Mouse (Mus musculus) granulocyte monocyte progenitor cell, adult 5-6 weeks (primary cell): Measurements from ENCODE around the gene Gm12216. TPM values are rescaled to one million over a fixed set of nuclear protein-coding genes. Genes with fewer than 3 reads are reported as not detected.

ENCODE experiments used
- ATAC-seq: replicated peaks from 2 replicates; pipeline ENCODE4 v1.8.0; 2016; ENCODE audit warnings: mild to moderate bottlenecking, moderate TSS enrichment, inconsistent platforms; ENCODE audit not compliant: poor library complexity, severe bottlenecking
- total RNA-seq, 2 experiments: library from RNA; stranded (forward) in 1 of 2; stranded (reverse) in 1 of 2; fragments of 200-712, 200-1000 nt in 1 of 2; fragments of >200 nt in 1 of 2; fragmentation: Nextera tagmentation in 1 of 2; gene quantifications; 2 replicates each; pipeline ENCODE4 v1.2.3; 2014 to 2017

Gm12216 gene
- total RNA-seq, 2 experiments from 2014 or later = 6.5 TPM; not detected in 1

- no peak for ATAC-seq
Measured at GRCm38 (mm10) chr11:53800036-53800435, 59.0 kb downstream of the Gm12216 start.

GRCm38 (mm10) chr11:53798041-53798711 is 60.9 kb downstream of the Gm12216 start:
- no peak for ATAC-seq

- ATAC-seq = no peak
Measured at GRCm38 (mm10) chr11:53797386-53797920, 61.6 kb downstream of the Gm12216 start.

DNA sequence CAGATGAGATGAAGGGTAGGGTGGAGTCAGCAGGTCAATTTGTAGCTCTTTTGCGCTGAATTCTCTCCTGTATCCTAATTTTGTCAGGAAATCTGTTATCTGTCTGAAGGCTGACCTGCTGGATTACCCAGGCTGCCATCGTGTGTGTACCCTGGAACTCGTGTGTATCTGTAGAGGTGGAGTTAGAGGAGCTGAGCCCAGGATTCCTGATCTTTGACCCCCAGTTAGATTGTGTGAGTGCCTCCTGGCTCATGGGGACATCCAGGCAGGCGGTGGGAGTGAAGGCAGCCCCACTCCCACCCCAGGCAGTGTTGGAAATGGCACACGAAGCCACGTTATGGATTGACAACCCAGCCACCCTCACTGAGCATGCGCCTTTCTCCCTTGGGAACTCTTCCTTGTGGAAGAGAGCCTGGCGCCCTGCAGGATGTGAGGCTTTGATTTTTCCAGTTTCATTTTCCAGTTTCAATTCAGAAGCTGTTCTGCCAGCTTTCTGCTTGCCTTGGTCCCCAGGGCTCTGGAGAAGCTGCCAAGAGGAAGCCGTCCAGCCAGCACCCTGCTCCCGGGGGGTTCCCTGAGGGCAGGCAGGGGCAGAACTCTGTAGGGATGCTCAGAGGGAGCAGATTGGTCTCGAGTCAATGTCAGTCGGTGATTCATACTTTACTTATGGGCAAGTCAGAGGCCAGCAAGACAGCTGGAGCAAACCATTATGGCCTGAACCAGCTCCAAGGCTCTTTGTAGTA is 62.5 kb downstream of the Gm12216 start:
- ATAC-seq = no peak

- no peak for ATAC-seq
Measured at GRCm38 (mm10) chr11:53795813-53796212, 63.2 kb downstream of the Gm12216 start.

- ATAC-seq = peak; percentile 85
Measured at GRCm38 (mm10) chr11:53794671-53795557, 64.1 kb downstream of the Gm12216 start.

DNA sequence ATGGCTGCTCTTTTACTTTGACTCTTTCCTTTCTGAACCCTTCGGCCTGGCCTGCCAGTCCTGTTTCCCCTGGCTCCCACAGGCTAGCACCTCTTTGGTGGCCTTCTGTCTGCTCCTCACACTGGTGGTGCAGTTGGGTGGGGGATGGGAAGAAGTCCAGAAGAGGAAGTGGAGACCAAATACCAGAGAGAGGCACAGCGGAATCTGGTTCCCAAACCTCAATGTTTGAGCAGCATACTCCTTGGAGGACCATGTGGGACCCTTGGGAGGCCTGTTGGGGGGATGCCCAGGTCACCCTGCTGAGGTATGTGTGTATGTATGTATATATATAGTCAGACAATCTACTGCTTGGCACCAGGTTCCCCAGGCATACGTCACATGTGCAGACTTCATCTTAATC is 65.0 kb downstream of the Gm12216 start:
- ATAC-seq = peak; percentile 21

- no peak for ATAC-seq
Measured at GRCm38 (mm10) chr11:53792986-53793385, 66.1 kb downstream of the Gm12216 start.

DNA sequence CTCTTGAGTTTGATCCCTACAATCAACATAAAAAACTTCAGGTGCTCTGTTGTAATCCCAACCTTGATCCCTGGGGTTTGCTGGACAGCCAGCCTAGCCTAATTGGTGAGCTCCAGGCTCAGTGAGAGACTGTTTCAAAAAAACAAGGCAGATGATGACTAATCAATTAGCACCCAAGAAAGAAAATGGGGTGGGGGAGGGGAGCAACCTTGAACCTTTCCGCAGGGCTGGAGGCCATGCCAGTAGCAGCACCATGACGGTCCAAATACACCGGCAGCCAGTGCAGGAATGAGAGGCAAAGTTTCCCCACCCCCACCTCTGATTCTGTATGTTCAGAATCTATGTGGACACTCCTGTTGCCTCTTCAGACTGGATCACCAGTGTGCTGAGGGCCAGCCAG is 69.8 kb downstream of the Gm12216 start:
- no peak for ATAC-seq

GRCm38 (mm10) chr11:53788196-53788595 is 70.9 kb downstream of the Gm12216 start:
- ATAC-seq = no peak

DNA sequence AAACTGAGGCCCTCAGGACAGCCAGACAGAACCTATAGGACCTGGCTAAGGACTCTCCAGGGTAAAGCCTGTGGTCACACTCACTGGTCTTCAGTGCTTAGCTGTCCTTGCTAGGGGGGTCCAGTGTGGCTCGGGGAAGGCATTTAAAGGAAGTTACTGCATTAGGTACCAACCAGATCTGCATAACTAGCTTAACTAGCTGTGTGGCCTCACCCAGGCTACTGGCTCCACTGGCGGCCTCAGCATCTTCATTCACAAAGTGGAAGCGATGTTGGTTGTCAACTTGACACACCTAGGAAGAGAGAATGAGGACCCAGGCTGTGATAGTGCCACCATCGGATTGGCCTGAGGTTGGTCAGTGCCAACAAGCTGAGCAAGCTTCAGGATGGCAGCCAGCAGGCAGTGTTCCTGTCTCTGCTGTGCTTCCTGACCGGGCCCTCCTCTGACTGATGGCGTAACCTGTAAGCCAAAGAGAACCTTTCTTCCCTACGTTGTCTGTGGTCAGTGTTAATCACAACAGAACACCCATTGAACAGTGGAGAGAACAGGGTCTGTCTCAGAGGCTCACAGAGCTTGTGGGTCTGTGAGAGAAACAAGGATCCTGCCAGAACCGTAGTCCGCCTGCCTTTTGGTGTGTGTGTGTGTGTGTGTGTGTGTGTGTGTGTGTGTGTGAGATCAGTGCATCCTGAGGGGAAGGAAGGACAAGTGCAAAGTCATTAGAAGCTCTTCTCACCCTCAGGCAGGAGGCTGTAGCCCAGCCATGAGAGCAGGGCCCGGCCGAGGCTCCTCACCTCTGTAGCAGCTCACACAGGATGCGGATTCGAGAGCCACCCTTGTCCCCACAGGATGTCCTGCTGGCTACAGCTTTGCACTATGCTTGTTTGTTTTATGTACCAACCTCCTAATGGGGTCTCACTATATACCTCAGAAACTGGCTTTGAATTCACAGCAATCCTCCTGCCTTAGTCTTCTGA is 72.7 kb downstream of the Gm12216 start:
- ATAC-seq = peak; percentile 87

- no peak for ATAC-seq
Measured at GRCm38 (mm10) chr11:53785311-53785936, 73.6 kb downstream of the Gm12216 start.

DNA sequence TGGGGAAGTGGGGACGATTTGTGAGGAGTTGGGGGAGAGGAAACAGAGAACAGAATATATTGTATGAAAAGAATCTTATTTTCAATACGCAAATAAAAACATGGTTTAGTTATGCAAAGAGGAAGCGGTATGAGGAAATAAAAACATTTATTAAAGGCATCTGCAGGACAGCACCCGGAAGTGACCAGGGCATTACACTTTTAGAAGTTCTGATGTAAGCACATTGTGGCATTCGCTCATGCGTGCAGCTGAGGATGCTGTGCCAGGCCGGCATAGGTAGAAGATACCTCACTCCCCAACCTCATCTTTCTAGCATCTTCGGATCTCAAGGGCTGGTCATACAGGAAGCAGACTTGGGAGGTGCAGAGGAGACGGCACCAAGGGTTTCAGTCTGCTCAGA is 75.8 kb downstream of the Gm12216 start:
- ATAC-seq = peak; percentile 39

- no peak for ATAC-seq
Measured at GRCm38 (mm10) chr11:53781964-53782363, 77.1 kb downstream of the Gm12216 start.

DNA sequence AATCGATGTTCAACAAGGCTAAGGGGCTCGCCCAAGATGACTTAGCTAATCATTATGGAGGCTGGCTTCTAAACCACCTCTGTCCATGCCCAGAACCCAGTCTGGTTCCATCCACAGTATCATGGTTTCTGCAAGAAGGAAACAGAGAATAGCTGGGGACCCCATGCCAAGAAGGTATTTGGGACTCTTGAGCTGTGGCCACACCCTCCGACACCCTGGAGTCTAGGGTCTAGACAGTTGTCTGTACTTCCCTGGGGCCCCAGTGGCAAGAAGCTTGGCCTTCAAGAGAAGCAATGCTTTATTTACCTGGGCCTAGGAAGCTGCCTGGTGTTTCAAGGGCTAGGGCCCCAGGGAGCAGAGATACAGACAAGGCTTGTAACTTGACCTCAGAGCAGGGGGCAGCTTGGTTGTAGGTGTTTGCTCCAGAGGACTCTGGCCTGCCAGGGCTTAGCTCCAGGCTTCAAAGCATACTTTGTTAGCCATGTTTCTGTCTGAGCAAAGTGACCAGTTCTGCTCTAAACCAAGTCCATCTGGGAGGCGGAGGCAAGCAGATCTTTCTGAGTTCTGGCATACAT is 77.8 kb downstream of the Gm12216 start:
- no peak for ATAC-seq

DNA sequence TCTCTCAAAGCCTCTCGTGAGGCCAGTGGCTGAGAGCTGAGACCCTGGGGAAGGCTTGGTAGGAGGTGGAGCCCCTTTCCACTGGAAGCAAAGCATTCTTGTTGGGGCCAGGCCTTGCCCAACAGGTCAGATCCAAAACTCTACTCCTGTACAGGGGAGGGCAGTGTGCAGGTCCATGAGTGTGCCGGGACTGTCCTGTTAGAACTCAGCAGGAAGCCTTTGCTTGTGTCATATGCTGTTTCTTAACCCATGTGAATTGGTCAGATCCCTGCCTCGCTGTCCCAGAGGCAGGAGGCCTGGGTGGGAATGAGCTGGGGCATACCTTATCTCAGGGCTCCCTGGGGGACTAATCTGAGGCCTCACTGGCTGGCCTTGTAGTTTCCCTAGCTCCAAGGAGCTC is 78.8 kb downstream of the Gm12216 start:
- no peak for ATAC-seq

GRCm38 (mm10) chr11:53779808-53780207 is 79.2 kb downstream of the Gm12216 start:
- no peak for ATAC-seq

- no peak for ATAC-seq
Measured at GRCm38 (mm10) chr11:53778455-53778854, 80.6 kb downstream of the Gm12216 start.

- no peak for ATAC-seq
Measured at GRCm38 (mm10) chr11:53777736-53778135, 81.3 kb downstream of the Gm12216 start.
